Mouse (Mus musculus): ENCODE measurements at regions not wholly inside any gene's neighbourhood (a gene's known extent, or its start where the extent isn't known, plus 50 kb on each side); places are given as distances from the start of the nearest gene placed in this dataset.
"Not testable (repeated sequence)": the region's sequence is repeated elsewhere in the genome, so short reads cannot be mapped to it uniquely, and the experiment has no call there.

DNA sequence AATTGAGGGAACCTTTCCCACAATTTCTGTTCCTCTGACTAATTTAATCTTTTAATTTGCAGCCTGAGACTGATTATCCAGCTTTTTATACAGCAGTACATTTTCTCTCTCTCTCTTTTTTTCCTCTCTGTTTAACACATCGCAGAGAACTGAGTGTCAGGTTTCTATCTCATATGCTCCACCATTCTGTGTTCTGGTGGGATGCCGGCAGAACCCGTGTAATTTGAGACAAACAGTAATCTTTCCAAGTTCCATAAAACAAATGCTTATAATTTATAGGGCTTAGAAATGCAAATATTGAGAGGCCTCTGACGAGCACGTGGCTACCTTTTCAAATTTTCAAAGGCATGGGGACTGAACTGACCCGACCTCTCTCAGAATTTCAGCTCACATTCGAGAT lies 59.1 kb downstream of the Zbtb18 start:
- DNase-seq = no peak
- intact Hi-C loops (cut with DNase I) = no loop called here

DNA sequence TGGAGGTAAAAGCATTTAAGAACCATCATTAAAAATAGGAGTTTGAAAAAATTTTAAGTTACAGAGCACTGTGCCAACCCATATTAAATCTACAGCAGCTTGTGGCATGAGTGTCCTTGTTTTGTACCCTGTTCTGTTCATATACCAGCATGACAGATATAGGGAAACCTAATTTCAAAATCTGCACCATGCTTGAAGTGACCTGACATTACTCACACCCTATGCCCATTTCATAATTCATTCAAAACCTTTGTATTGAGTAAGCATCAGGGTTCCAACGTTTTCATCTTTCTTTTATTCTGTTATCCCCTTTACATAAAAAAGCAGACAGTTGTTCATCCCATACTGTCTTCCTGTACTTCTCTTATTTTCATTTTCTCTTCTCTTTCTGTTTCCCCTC lies 61.8 kb downstream of the Zbtb18 start:
- intact Hi-C loops (cut with DNase I) = no loop called here
- DNase-seq = no peak

DNA sequence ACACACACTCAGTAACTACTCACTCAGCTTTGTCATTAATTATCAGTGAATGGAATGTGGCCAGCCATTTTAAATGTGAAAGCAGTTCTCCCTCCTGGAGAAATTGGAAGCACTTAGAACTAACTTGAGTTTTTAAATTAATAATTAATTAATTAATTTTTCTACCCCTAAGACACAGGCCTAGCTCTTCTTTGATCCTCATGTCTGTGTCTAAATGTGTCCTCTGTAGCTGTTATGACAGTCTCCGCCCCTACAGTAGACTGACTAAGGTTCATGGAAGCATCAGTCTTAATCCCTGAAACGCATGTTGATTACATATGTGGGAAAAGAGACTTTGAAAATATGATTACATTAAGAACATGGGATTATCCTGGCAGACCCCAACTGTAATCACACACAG lies 62.6 kb downstream of the Zbtb18 start:
- no peak for DNase-seq
- intact Hi-C loops (cut with DNase I) = no loop called here

DNA sequence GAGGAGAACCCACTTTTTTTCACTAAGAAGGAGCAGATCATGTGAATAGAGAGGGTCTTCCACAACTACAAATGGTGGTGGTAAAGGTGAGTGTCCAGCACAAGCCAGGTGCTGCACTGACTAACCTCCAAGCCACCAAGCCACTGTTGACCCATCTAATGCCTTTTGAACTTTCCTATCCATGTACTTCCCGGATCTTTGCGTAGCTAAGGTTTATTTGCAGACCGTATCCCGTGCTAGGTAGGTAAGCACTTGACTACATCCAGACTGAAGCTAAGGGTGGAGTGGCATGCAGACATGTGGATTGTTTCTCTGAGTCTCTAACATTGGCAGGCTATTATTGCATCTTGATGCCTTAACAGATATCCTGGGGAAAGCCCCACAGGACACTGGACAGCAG lies 65.2 kb downstream of the Zbtb18 start:
- DNase-seq; intact Hi-C loops (cut with DNase I): not testable (repeated sequence)

DNA sequence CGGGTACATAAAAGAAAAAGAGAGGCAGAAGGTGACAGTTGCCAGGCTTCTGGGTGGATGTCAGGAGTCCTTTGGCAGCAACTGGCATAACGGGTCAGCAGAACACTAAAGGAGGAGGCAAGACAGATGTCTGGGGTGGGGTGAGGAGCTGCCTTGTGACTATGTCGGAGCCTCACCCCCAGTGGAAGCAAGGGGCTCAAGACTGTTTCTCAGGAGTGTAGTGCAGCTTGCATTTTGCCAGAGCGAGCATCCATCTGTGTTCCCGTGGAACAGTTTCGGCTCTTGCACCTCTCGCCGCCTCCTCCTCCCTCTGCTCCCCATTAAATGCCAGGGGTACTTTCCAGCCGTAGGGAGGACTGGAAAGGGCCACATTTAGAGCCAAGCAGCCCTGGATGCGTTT lies 67.6 kb downstream of the Zbtb18 start:
- intact Hi-C loops (cut with DNase I) = no loop called here
- DNase-seq = no peak

DNA sequence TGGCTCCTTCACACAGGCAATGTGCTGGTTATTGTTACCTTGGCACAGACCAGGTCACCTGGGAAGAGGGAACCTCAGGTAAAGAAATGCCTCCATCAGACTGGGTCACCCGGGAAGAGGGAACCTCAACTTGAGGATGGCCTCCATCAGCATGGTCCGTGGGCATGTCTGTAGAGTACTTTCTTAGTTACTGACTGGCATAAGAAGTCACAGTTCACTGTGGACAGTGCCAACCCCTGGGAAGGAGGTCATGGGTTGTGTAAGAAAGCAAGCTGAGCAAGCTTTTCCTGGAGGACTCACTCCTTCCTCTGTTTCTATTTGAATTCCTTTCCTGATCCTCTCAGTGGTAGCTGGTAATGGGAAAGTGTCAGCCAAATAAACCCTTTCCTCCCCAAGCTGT lies 70.0 kb downstream of the Zbtb18 start:
- DNase-seq = no peak
- intact Hi-C loops (cut with DNase I) = no loop called here

DNA sequence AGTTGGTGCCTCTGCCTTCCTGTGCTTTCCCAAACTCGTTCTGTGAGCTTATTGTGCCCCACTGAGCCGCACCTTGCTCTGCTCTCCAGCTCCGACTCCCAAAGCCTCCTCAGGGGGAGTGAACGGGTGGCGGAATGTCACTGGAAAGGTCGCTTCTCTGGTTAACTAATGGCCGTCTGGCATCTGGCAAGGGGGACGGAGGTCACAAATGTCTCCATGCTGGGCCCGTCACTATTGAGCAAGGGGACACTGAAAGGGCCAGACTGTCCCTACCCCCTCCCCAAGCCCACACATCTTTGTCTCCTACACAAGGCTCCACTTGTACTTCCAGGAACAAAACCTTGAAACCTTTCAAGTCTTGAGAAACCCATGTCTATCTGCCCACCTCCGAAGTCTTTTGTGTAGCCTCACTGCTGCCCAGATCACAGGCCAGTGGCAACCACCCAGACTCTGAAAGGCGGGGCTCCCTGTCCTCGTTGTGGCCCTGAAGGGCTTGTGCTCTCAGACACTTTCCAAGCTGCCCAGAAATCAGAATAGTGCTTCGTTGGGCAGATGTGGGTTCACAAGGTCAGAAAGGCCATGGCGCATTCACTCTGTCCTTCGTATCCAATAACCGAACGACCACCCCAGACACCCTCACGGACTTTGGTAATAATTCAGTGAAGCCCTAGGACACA lies 75.9 kb downstream of the Zbtb18 start:
- intact Hi-C loops (cut with DNase I) = no loop called here
- no peak for DNase-seq

DNA sequence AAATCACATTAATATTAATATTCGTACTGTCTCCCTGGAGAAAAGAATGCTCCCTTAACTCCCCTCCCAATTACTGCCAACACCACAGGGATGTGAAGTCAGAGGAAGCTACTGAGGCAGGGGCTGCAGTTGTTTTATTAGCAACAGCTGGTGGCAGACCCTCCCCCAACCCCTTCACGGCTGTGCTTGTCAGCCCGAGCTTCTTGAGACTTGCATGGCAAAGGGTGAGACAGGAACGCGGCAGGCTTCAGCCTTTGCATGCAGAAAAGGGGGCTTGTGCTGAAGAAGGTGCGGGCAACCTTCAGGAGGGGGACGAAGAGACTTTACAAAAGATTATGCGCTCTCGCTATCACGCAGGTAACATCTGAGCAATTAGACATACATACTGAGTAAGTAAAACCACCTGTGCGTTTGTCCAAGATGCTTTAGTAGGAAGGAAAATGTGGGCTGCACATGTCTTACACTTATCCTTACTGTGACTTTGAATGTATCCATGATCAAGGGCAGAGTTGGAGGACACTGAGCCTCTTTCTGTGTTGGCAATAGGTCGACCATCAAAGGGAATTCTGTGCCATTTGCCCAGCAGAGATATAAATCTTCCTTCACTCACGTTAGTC lies 76.9 kb downstream of the Zbtb18 start:
- intact Hi-C loops (cut with DNase I) = no loop called here
- no peak for DNase-seq

DNA sequence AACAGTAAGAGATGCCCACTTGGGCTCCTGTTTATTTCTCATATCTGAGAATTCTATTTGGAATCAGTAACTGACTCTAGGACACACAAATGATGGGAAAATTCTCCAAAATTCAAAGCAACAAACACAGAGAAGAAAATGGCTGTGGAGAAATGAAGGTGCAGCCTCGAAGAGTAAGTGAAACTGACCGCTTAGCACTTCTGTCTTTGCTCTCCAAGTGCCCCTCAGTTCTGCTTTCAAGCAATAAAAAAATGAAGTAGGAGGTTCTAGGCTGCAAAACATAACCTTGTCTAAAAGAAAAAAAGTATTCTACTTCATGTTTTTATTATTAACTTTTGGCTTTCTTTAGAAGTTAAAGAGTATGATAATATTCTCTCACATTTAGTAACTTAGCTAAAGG lies 79.0 kb downstream of the Zbtb18 start:
- no peak for DNase-seq
- intact Hi-C loops (cut with DNase I) = no loop called here

DNA sequence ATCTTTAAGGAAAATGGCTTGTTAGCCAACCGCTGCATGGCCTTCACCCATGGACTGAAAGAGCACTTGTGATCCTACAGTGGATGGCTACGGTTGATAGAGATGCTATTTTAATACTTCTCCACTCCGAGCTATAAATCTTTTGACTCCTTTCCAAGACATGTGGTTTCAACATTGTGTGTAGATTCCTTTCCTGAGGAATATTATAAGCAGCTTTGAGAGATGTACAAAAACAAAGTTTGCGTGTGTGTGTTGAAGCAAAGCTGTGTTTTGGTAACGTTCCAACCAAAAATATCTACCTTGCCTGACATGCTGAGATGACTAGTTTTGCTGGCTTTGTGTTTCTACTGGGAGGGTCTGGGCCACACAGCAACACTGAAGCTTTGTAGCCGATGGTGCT lies 83.0 kb downstream of the Zbtb18 start:
- intact Hi-C loops (cut with DNase I) = no loop called here
- no peak for DNase-seq

DNA sequence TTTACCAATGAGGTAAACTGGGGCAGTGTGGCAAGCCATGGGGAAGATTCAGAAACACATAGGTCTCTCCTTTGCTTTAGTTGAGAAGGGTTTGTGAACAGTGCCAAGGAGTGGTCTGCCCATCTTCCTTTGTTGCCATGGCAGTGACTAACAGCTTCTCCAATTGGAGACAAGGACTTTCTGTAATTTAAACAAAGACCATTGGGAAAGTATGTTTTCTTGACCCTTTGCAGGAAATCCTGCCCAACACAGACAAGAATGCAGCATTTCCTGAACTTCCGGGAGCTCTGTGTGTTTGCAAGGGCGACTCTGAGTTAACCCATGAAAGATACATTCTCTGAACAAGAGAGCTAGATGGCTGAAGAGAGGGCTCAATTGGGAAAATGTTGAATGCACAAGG lies 89.6 kb downstream of the Zbtb18 start:
- intact Hi-C loops (cut with DNase I) = loop anchor here (1.0 to 5.0 kb wide), 2 partner anchors 89 to 106 kb away; partner anchors contain the start of gene Zbtb18
- peak; percentile 18 to 23 for DNase-seq

DNA sequence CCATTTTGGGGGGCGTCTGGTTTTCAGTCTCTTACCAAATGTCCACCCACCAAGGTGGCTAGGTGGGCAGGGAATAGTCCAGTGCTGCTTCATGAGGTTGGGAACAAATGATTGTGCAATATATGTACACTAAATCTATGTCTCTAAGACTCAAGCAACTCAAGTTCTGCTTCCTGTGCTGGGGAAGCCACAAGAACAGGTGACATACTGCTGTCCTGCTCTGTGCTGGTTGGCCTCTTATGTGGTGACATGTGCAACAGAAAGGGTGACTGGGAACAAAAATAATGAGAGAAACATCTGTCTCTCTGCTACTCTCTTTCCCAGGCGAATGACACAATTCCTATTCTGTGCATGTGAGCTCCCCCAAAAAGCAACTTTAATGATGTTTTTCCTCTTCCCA lies 90.5 kb downstream of the Zbtb18 start:
- intact Hi-C loops (cut with DNase I) = loop anchor here (1.0 to 5.0 kb wide), 2 partner anchors 90 to 105 kb away; partner anchors contain the start of gene Zbtb18
- DNase-seq = no peak

DNA sequence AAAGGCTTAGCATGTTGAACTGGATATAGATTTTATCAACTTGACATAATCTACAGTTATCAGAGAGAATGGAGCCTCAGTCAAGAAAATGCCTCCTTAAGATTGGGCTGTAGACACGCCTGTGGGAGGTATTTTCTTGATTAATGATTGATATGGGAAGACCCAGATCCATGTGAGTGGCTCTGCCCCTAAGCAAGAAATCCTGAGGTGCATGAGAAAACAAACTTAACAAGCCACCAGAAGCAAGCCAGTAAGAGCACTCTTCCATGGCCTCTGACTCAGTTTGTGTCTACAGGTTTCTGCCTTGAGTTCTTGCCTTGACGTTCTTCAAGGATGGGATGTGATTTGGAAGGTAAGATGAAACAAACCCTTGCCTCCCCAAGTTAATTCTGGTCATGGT lies 91.2 kb downstream of the Zbtb18 start:
- DNase-seq = no peak
- intact Hi-C loops (cut with DNase I) = loop anchor here (5.0 kb wide), 1 partner anchor 91 kb away; the partner anchor contains the start of gene Zbtb18

DNA sequence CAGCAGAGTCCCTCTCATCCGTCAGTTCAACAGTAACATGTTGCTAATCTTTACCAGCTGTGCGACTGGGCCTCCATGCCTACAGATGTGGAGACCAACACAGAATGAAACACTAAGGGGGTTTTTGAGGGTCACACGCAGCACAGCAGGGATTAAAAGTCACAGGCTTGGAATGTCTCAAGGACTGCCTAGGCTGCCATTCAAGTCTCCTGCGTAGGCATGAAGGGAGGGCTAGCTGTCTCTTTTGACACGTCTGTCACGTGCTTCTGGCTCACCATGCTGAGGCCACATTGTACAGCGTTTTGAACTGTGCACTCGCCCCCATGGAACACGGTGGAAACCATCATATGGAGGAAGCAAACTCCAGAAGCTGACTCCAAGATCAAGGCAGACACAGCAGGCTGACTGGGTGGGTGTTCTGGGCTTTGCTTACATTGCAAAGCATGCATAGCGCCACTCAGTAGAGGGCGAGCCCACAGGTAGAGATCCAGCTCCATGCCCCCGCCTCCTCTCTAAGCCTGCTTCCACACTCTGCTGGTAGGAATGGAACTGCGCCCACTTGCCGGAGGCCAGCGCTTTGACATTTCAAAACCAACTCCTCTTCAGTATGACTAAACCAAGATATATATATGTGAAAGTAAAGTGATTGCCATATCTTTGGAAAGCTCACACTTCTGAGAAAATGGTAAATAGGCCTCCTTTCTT lies 103.0 kb downstream of the Zbtb18 start:
- intact Hi-C loops (cut with DNase I) = no loop called here

DNA sequence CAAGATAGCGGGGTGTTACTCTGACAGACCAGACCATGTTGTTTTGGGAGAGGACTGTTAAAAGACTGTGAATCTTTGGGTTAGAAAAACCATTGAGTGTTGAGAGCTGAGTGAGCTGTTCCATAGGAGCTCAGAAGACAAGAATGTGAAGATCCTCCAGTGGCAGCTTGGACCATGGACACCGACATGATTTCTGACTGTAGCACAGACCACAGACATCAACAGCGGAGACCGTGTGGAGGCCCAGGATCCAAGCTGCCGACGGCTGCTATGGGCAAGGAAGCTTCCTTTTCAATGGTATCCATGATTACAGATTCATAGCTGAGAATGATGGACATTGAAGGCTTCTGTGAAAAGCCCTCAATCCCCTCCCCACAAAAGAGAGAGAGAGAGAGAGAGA lies 105.6 kb downstream of the Zbtb18 start:
- intact Hi-C loops (cut with DNase I) = no loop called here
- no peak for DNase-seq

More for the DNA sequence above, 103.0 kb downstream of the Zbtb18 start:
- DNase-seq = no peak

DNA sequence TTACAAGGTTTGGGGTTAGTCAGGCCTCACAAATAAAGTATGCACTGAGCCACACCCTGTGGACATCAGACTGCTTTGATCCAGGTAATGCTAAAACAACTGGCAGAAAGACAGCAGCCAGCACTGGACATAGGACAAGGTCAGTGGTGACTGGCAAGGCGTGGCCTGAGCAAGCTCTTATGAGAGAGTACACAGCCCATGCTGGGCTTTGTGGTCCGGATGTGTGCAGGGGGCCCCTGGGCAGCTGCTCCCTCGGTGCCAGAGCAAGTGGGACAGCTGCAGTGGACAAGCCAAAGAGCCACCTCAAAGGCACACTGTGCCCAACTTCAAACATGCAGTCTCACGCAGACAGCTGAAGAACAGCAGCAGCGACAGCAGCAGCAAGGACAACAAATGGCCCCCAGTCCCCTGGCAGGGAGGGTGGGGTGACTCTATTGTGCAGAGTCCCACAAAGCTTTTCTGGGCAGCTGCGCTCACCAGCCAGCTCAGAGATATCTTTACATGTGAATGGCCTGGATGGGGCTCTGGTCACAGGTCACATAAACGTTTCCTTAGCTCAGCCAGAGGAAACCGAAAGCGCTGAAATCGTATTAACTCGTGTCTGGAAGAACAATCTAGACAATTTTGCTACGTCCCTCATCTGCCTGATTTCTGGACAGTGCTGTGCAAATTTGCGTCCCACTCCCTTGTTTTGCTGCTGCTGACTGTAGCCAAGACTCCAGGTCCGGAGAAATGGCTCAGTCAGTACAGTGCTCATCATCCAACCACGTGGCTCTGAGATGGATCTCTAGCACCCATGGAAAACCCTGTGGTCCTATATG lies 113.5 kb downstream of the Zbtb18 start:
- peak; percentile 14 to 29 for DNase-seq
- intact Hi-C loops (cut with DNase I) = loop anchor here (5.0 kb wide), 1 partner anchor 52 kb away; no protein-coding TSS in a partner anchor

DNA sequence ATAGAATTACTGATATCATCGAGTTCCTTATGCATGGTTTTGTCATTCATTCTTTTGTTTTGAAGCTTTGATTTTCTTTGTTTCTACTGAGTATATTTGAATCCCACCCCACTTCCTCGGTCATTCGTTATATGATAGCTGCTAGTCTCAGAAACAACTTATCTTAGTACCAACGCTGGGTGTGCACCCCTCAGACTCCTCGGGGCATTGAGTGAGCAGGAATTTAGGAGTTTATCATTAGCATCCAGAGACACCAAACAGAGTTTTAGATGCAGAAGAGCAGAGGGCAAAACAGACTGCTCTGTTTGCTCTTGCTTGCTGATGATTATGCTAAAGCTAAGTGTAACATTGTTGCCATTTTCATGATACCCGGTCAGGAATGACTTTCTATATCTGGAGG lies 115.3 kb downstream of the Zbtb18 start:
- intact Hi-C loops (cut with DNase I) = loop anchor here (5.0 kb wide), 1 partner anchor 50 kb away; no protein-coding TSS in a partner anchor

DNA sequence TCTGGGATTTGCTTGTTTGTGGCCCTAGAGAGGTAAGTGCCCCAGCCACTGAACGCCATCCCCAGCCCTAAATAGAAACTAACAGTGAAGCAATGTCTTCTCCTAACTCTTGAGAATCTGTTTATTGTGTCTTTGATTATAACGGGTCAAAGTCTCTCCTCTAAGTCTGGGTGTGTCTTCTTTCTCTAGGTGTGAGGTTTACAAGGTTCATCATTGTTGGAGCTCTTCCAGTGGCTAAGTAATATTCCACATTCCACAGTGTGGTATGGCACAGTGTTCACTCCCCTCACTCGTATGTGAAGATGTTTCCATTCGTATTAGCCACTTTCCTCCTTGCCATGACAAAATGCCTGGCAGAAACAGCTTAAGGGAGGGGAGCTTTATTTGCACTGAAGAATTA lies 115.7 kb downstream of the Zbtb18 start:
- intact Hi-C loops (cut with DNase I) = loop anchor here (5.0 kb wide), 1 partner anchor 49 kb away; no protein-coding TSS in a partner anchor
- no peak for DNase-seq

More for the DNA sequence above, 115.3 kb downstream of the Zbtb18 start:
- no peak for DNase-seq

DNA sequence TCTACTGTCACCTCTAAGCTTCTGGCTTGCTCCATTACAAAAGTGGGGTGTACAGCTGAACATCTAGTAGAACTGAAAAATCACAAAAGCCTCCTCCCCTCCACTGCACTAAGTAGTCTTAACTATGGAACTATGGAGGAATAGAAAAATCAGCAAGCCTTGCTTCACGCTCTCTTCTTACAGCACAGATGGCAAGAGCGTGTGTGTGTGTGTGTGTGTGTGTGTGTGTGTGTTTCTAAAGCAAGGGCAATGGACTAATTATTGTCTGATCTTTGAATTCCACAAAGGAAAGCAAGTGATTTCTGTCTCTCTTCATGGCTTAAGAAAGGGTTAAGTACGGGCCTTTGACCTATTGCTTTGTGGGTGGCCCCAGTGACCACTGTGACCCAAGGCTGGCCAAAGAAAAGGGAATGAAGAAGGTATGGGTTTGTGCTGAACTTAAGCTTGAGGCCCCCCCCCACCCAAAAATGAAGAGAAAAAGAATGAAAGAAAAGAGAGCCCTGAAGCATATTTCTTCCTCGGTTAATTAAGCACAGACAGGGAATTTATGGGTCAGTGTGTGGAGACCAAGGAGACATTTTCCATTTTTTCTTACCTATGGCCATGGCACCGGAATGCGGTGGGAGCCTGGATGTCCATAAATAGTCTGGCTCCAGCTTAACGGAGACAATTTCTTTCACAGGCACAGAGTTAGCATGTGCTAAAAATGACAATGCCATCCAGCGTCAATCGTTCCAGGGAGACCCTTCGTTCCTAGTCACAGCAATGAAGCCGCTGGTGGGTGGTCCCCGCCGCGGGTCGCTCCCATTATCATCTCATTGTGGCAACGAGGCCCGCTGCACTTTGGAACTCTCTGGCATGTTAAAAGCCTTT lies 119.8 kb downstream of the Zbtb18 start:
- intact Hi-C loops (cut with DNase I) = no loop called here
- no peak for DNase-seq

DNA sequence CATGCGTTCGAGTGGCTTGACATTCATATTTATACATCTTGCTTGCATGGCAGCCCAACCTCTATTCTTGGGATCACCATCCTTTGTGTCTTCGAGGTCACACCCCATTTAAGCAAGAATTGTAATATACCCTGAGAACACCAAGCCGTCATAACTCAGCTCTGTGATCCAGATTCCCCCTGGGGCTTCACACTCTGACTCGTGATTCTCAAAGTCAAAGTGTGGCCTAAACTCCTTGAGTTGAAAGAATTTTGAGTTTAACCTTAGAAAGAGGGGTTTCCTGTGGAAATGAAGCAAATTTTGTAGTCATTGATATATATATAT lies 120.4 kb downstream of the Zbtb18 start:
- no peak for DNase-seq
- intact Hi-C loops (cut with DNase I) = no loop called here

Data from heart, postnatal 36 days (tissue).